Mouse (Mus musculus) frontal cortex, postnatal 25 days (tissue): ENCODE measurements around the gene Oit3.

Experiments
- DNase-seq, 2 experiments: peaks; one replicate each; pipeline ENCODE4 v3.0.0; 2022; ENCODE audit warnings: low spot score in 2 of 2

Oit3 gene

DNA sequence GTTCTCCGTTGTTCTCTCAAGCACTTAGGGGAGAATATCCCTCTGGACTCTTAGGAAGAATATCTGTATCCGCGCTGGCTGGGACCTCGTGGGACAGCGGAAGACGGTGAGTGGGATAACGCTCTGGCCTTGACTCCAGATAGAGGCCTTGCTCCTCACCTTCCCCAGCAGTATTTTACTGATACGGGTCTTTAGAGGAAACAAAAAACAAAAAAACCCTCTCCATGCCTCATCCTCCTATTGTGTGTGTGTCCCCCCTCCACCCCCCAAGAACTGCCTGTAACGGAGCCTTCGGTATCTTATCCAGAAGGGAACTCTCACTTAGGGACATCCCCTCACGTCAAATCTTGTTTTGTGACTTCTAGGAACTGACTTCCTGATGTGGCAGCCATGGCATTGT lies at the start of gene Oit3:
Gene Oit3, minus strand, starts transcription at position 44 of the 400 bp plus-strand sequence.
- DNase-seq = no peak

DNA sequence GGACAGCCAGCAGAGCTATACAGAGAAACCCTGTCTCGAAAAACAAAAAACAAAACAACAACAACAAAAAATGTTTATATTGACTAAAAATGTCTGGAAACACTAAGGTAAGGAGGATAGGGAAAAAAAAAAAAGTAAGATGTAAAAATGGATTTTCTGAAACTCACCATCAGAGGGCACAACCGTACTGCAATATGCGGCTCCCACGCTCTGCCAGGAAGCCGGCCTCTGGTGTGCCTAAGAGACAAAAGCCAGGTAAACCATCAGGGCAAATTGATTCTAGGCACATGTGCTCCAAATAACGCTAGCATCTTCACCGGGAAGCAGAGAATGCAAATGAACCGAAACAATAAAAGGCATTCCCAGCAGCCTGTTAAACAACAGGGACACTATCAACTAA lies 49.3 kb upstream of the Oit3 start:
- DNase-seq = no peak

DNA sequence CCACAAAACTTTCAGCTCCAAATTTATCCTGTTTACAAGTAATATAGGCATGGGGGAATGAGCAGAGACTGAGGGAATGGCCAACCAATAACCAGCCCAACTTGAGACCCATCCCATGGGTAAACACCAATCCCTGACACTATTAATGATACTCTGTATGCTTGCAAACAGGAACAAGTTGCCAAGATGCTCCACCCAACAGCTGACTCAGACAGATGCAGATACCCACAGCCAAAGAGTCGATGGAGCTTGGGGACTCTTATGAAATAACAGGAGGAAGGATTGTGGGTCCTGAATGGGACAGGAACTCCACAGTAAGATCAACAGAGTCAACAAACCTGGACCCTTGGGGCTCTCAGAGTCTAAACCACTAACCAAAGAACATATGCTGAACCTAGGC lies 47.8 kb upstream of the Oit3 start:
- no peak for DNase-seq

DNA sequence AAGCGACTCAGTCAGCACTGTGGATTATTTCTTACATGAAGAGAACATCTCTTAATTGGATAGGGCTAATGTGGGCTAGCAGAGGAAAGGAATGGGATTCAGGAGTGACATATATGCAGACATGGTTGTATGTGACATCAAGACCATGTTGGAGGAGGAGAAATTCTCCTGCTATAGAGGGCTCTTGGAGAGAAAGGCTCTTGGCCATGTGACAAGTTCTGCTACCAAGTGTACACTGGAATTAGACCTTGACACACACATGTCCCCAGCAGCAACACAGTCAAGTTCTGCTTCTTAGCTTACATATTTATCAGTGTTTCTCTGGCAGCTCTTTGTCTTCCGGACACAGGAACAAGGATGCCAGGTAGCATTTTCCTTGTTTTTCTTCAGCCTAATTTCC lies 45.8 kb upstream of the Oit3 start:
- no peak for DNase-seq

DNA sequence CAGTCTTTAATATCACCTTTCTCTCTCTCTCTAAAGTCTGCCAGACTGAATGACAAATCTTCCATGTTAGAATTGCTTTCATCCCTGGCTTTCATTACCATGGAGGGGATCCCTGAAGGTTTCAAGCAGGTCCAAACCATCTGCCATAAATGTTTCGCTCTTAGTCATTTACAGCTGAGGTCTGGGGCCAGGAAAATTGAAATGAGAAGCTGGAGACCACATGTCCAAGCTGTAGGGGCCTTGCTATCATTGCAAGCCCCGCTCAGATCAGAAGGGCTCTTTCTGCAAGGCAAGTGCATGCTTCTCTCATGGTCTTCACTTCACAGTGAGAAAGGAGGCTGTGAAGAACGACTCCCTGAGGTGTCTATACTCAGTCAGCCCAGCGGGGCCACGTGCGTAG lies 42.7 kb upstream of the Oit3 start:
- DNase-seq = no peak

DNA sequence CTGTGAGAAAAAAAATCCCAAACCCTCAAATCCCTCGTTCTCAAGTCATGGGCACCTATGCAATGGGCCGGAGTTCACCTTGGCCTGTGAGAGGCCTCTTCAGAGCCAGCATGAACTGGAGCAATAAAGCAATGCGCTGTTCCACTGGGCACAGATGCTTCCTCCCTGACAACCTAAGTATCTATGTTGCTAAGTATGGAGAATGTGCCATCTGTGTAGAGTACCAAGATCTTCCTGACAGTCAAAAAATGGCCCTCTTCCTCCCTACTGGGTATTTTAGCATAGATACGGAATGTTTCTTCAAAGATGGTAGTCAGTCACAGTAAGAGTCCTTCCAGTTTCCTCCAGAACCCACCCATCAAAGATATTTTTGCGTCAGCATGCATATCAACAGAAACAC lies 39.8 kb upstream of the Oit3 start:
- no peak for DNase-seq

DNA sequence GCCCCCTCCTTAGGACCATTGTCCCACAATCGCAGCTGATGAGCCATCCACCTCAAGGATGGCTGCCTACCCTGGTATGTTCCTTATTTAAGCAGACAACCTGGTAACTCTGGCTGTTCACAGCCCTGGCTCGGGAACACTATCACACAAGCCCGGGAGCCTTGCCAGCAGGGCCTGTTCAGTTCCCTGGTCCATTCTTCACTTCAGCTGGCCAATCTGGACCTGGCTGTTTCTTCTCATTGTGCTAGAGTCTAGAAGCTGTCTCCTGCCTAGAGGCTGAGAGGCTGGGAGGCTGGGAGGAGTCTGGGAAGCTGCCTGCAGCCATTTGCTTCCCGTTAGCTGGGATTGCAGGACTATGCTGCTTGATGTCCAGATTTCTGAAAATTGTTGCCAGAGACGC lies 28.9 kb upstream of the Oit3 start:
- no peak for DNase-seq

DNA sequence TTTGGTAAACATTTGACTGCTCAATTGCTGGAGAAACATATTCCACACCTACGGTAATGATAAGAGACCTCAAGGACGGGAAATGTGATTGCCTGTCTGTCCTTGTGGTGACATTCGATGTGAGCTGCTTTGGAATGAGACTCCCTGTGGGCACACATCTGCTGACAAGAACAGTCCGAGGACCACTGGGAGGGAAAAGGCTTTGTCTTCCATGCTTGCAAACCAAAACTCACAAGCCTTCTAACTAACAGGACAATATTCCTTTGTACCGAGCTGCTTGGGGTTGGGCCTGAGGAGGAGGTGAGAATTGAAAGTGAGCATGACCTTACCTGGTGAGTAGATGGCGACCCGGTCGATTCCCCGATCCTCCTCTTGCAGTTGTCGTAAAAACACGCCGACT lies 25.7 kb upstream of the Oit3 start:
- no peak for DNase-seq

DNA sequence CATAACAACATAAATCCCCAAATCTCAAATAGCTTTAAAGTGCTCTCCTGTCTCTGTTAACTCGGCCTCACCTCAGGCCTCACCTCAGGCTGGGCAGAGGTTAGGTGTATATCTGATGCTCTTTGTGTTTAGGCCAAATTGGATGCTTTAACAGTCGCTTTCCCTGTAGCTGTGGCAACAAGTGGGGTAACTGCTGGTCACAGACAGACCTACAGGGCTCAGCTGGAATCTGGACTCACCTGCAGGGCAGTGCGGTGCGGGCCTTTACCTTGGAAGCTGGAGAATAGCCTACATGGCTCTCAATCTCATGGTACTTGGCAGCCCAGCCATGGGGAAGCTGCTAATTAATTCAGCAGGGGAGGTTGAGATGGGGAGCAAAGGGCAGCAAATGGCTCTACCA lies 25.0 kb upstream of the Oit3 start:
- DNase-seq = no peak

DNA sequence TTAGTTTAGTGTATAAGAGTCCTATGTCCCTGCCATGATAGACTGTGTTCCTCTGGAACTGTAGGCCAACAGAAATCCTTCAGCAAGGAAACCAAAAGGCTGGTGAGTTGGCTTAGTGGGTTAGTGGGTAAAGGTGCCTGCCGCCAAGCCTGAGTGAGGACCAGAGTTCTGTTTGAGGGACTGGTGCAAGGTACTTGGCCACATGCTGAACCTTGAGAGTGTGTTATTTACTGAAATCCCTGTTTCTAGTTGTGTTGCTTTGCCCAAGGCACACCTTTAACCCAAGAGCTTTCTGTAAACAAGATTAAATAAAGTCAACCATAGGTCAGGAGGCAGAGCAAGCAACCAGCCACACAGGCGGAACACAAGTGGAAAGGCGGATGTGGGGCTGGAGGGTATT lies 24.0 kb upstream of the Oit3 start:
- DNase-seq = no peak

DNA sequence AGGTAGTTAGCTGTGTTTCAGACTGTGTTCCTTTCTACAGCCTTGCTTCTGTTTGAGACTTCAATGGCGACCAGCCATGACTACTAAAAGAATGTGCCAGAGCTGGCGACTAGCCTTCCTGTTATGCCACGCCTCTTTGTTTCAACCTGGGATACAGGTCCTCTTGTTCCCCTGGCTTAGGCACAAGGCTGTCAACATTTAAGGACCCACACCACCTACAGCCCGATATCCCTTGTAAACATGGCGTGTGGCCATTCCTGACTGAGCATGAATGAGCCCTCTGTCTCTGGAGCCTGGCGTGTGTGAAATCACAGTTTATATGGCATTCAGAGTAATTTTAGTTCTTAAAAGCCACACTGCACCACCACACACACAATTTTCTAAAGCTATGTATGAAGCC lies 20.7 kb upstream of the Oit3 start:
- no peak for DNase-seq

DNA sequence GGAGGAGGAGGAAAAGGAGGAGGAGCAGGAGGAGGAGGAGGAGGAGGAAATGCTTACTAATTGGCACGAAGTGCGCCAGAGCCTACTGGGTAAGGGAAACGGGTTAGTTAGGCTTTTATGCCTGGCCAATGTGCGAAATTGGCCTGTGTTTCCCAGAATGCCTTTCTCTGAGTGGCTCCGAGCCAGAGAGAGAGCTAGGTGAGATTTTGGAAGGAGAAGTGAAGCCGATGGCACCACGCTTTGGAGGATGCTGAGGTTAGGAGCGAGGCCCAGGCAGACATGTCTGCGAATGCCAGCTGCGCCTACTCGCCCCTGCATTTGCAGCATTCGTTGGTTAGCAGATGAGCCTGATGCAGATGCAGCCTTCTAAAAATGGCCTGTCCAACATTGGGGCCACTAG lies 18.2 kb upstream of the Oit3 start:
- peak in 1 of 2 experiments; percentile 37 for DNase-seq

DNA sequence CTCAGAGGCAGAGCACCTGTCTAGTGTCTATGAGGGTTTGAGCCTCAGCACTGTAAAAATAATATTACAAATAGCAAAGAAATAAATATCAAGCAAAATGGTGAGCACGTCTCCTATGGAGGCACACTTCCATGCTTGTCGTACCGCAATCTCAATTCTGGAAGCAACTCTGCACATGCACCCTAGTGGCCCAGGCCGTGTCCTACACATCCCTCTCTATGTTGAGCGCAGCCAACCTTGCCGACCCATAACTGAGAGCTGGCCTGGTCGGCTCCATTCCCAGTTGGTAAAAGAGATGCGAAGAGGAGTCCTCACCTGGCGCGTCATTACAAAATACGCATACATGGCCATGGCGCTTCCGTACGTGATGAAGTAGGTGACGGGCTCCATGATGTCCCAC lies 13.1 kb upstream of the Oit3 start:
- no peak for DNase-seq

DNA sequence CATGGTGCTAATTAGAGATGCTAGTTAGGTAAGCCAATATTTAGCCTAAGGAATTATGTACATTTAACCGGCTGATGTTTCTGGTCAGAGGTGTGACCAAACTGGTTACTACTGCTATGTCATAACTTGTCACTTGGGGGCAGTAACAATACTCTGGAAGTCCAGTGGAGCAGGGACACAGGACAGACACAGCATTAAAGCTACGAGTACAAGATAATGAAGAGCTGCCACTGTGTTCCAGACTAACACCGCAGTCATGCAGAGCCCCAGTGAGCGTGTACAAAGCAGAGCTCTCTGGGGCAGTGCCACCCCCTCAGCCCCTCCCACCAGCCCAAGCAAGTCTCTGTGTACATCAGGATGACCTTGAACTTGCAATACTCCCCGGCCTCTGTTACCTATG lies 10.3 kb upstream of the Oit3 start:
- DNase-seq = no peak

DNA sequence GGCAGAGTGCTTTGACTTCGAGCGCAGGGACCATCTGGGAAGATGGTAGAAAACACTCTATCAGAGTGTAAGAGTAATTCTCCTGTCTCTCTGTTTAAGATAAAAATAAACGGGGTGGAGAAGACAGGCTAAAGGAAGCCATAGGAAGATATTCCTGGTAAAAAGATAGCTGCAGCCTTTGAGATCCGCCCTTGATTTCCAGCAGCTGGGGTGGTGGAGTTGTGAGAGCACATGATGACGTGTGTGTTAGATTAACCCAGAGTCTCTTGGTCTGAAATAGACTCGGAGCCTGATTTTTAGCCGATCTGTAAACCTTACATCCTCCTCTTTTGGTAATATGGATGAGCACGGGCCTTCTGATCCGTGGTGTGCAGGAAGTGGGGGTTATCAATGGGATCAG lies 6.0 kb upstream of the Oit3 start:
- no peak for DNase-seq

DNA sequence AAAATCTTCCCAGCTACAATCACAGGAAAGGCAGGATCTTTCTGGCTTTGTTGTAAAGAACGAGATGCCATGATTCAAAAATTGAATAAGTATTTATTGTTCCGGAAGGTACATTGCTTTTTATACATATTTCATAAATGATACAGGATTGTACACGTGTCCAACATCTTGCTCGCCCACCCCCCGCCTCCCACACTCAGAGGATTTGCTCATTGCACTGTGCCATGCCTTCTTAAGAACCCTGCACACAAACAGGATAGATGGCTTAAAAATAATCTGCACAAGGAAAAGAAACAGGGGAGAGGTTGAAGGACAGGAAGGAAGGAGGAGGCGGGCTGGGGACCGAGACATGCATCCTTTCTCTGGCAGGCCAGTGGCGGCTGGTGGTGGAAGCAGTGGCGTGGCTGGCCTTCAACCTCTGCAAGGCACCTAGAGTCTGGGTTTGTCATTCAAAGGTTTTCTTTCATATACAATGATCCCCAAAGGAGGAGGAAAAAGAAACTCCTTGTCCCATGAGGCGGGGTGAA lies 5.4 kb upstream of the Oit3 start:
- DNase-seq = no peak

DNA sequence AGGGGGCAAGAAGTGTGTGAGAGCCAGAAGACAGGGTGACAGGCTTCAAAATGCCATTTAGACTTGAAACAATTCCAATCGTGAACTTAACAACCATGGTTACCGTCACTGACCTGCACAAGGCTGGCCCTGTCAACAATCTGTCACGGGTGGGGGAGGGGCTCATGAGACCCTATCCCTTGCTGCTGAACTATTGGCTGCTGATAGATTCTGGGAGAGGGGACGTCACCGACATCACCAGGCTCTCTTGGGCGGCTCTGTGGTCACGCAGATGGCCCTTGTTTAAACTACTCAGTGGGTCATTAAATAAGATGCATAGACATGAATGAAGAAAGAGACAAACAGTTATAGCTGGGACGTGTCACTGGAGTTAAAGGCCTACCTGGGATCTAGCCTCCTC lies 3.1 kb upstream of the Oit3 start:
- no peak for DNase-seq

DNA sequence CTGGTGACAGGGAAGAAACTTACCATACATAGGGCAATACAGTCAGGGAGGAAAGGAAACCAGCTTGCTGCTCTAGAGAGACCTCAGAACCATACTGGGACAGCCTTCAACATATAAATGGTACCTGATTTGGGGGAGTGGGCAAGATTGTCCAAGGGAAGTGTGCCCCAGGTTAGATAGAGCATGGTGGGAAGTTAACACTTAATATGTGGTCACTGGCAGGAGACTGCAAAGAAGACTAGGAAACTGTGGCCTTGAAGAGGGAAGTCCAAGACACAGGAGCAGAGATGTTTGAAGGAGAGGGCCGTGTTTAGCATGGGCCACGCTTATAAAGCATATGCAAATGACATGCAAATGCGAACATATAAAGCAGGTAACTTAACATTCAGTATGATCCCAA lies 2.5 kb upstream of the Oit3 start:
- no peak for DNase-seq

DNA sequence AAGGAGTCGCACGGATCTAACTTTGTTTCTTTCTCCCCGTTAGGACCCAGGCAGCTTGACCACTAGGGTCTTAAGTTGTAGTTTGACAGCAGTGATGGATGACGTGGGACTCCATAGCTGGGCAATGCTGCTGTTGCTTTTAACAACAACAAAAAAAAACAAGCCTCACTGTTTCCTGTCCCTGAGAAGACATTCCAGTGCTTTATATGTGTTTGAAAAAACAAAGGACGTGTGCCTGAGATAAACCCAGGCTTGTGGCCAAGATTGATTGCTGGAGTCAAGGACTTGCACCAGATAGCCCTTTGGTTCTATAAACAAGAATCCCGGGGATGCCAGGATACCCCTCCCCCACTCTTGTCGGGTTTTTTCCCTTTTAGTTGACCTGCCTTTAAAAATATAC lies 1.6 kb upstream of the Oit3 start:
- no peak for DNase-seq

DNA sequence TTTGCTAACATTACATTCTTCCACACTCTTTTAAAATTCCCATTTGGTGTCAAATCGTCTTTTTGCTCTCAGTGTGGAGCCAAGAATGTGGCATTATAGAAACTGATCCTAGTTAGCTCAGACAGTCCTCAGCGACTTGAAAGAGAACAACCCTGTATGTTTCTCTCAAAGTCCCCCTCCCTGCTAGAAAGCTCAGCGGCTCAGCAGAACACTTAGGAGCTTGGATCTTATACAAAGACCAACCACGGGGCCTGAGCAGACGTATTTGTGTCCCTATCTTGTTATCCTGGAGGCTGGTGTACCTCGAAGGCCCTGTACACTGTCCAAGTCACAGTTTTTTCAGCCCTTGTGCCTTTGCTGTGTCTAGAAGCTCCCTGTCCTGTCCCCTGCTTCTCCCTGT lies 1.4 kb downstream of the Oit3 start:
- DNase-seq = no peak

DNA sequence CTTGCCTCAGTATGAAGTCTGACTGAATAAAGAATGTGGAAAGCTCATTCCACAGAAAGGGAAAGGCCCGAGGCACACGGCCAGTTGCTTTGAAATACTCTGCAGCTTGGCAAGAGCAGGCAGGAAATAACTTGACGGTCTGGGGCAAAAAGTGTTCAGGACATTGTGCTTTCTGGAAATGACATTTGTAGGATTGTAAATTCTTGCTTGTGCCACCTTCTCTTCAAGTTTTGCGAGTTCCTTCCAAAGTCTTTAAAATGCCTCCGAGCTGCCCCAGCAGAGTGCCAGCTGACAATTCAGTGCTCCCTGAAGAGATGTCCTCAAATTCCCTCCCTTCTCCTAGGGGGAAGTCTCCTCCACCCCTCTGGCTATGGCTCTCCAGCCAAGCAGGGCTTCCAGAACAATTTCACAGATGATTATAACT lies 2.1 kb downstream of the Oit3 start:
- DNase-seq = no peak

DNA sequence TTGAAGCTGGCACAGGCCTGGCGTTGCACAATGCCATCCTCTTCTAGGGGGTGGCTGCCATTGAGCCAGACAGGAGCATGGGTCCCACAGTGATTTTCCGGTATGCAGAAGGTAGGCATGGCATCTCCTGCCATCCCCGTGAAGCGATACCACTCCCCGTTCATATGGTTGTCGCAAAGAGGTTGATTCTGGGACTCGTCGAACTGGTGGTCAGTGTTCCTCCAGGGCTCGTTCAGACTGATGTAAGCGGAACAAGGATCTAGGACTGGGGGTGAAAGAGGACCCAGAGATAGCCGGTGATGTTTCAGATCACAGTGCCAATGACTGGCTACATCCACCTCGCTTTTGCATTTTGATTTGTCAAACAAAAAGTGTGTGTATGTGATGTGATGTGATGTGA lies 2.9 kb downstream of the Oit3 start:
- DNase-seq = no peak

DNA sequence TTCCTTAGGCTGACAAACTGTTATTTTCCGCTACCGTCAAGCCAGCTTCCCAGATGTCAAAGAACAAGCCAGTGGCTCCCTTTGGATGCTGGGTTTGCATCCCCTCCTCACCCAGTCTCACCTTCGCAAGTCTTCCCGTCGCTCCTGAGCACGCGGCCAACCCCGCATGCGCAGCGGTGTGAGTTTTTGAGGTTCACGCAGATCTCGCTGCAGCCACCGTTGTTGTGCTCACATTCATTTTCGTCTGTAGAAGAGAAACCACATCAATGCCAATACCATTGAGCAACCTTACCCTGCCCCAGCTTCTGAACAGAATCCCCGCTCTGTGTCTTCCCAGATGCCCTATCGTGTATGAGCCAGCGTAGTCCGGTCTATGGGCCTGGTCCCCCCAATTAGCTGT lies 5.8 kb downstream of the Oit3 start:
- no peak for DNase-seq

DNA sequence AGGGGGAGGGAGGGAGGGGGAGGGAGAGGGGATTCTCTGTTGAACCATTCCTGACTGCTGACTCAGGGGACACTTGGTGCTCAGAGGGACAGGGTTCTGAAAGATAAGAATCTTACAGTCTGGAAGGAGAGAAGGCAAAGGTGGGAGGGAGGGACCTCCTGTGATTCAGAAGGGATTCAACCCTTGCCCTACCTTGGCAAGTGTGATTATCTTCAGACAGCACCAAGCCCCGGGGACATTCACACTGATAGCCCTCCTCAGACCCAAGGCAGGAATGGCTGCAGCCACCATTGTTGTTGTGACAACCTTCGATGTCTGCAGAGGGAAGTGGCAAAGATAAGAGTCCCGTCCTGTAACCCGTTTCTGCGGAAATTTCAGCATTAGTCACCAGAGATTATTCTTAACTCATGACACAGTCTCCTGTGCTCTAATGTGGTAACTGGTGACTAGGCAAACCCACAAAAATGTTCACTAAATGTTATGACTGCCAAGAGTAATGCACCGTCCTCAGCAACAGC lies 10.8 kb downstream of the Oit3 start:
- DNase-seq = no peak
